Mouse (Mus musculus): ENCODE measurements at regions not wholly inside any gene's neighbourhood (a gene's known extent, or its start where the extent isn't known, plus 50 kb on each side); places are given as distances from the start of the nearest gene placed in this dataset.

DNA sequence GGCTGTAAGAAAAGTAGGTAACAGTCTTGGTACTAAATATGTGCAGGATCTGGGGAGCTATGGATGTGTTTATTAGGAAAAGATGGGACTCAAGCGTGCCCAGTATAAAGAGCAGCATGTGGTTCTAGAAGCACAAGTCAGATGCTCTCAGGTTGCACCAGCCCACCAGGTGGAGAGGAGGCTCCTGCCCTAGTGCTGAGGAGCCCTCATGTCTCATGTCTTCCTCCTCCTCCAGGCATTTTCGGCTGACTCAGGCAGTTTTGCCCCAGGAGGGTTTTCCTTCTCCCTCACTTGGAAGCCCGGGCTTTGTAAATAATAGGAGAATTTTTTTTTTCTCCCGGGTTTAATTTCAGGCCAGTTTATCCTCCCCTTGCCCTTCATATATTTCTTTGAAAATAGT, 133.8 kb downstream of the Ogfrl1 start:
- Histone ChIP-seq H3K4me2 (peak overlapping the region; percentile 36), H3K9me3 (replicated peaks) (no peaks in the 10 kb centered on the region), H3K4me1 (peaks cover 35% of the 10 kb centered on the region), H3K4me3 (replicated peaks) (no peak overlapping the region), H3K27me3 (no peaks in the 10 kb centered on the region), H3K36me3 (0 out of 2 replicates have a peak, but pooled peaks cover 7% of the 10 kb centered on the region), H3K27ac (peak overlapping the region; percentile 80), H3K9ac (no peak overlapping the region)
- ATAC-seq (replicated peaks; ENCODE audit: low FRiP score) = peak; percentile 72; the same call in 1 of the 2 replicates
- 22% methylated on average over 4 of the region's 4 CpGs for WGBS

DNA sequence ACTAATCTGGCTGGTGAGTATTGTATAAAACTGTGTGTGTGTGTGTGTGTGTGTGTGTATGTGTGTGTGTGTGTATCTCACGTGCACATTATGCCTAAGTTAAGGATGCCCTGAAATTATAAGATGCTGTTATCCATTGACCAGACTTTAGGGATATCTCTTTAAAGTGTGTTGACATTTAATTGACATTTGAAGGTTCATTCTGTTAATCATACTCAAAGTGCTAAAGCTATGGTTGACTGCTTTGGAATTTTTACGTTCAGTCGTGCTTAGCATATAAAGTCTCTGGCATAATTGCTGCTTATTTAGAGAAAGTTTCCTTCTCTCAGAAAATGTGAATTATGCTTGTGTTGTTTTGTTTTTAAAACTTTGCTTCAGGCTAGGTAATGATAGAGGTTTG, 135.9 kb downstream of the Ogfrl1 start:
- Histone ChIP-seq H3K4me1 (peaks cover 32% of the 10 kb centered on the region), H3K9me3 (replicated peaks) (no peaks in the 10 kb centered on the region), H3K4me2 (peak overlapping the region; percentile 14; the same call in 1 of the 2 replicates), H3K27ac (no peak overlapping the region), H3K27me3 (no peaks in the 10 kb centered on the region), H3K36me3 (0 out of 2 replicates have a peak, but pooled peaks cover 7% of the 10 kb centered on the region), H3K9ac (no peak overlapping the region), H3K4me3 (replicated peaks) (no peak overlapping the region)
- 40% methylated on average over 3 of the region's 3 CpGs for whole genome bisulfite sequencing
- peak; percentile 47; the same call in 1 of the 2 replicates for ATAC-seq (replicated peaks; ENCODE audit: low FRiP score)

DNA sequence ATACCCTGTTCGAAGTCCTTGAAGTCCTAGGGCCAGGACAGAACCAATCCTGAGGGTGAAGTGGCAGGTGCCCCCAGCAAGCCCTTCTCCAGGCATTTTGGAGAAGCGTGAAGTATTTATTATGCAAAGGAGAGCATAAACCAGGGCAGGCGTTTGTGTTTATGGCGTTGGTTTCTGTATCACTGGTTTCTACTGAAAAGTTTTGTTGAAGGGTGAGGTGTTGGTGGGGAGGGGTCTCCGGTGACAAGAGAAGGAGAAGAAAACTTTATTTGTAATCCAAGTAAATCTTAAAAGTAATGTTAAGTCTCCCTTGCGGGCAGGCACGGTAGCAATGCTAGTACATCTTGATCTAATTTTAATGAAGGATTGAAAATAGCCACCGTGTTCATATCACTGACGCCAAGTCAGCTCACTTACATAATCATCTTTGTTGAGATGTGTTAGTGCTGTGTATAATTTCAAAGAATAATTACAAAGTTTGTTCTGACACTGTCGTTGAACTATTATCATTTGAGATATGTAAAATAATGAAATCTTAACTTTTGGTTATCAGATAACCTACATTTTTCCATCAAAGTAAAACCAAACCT, 140.2 kb downstream of the Ogfrl1 start:
- Histone ChIP-seq H3K9me3 (replicated peaks) (no peaks in the 10 kb centered on the region), H3K27me3 (no peaks in the 10 kb centered on the region), H3K4me2 (peak overlapping the region; percentile 67), H3K4me3 (replicated peaks) (peak overlapping the region; percentile 74), H3K36me3 (0 out of 2 replicates have a peak, but pooled peaks cover 7% of the 10 kb centered on the region), H3K4me1 (peaks cover 18% of the 10 kb centered on the region; the same call in 1 of the 2 replicates), H3K9ac (peak overlapping the region; percentile 86), H3K27ac (peak overlapping the region; percentile 93)
- ATAC-seq (replicated peaks; ENCODE audit: low FRiP score) = no peak
- 26% methylated on average over 10 of the region's 10 CpGs for WGBS

DNA sequence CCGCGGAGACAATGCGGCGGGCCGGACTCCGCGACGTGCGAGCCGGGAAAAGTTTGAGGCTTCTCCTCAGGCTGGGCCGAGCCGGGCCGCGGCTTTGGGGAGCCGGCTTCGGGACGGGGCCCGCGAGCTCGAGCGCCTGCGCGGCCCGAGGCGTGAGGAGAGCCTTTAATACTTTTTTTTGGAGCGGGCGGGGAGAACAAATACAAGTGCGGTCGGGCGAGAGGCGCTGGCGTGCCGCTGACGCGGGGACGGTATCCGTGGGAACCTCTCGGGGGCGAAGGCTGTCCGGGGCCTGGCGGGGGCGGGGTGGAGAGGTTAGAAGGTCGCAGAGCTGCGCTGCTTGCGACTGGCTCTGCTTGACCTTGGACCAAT, 141.0 kb downstream of the Ogfrl1 start:
- H3K4me1 ChIP-seq = peaks cover 18% of the 10 kb centered on the region; the same call in 1 of the 2 replicates

DNA sequence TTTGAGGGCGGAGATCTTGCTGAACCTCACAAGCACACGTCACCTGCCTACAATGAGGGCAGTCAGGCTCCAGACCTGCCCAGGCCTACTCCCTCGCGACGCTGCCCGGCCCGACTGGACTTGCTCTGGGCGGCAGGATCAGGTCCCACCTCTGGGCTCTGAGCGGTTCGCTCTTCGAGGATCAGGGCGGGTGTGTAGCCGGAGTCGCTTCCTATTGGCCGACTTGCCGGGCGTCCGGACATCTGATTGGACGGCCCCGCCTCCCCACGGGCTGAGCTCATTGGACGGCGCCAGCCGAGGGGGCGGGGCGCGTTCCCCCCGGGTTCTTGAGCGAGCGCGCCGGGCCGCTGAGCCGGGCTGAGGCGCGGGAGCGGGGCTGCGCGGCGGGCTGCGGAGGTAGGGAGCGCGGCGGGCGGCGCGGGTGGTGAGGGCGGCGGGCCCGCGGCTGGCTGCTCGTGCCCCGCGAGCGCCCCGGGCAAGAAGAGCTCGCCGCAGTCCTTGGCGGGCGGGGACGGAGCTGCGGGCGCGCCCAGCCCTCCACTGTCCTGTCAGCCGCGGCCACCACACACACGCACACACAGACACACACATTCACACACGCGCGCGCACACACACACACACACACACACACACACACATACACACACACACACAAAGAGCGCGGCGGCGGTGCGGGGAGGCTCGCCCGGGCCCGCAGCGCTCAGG, 141.5 kb downstream of the Ogfrl1 start:
- ATAC-seq (replicated peaks; ENCODE audit: low FRiP score) = peak; percentile 100
- WGBS = under 1% methylated on average over 32 of the region's 80 CpGs

More for the DNA sequence above, 141.0 kb downstream of the Ogfrl1 start:
- Histone ChIP-seq H3K9me3 (replicated peaks) (no peaks in the 10 kb centered on the region), H3K27me3 (no peaks in the 10 kb centered on the region), H3K36me3 (0 out of 2 replicates have a peak, but pooled peaks cover 7% of the 10 kb centered on the region), H3K9ac (peak overlapping the region; percentile 86), H3K27ac (peak overlapping the region; percentile 93), H3K4me2 (peak overlapping the region; percentile 67), H3K4me3 (replicated peaks) (peak overlapping the region; percentile 74)
- peak; percentile 70; the same call in 1 of the 2 replicates for ATAC-seq (replicated peaks; ENCODE audit: low FRiP score)
- under 1% methylated on average over 44 of the region's 45 CpGs for WGBS

DNA sequence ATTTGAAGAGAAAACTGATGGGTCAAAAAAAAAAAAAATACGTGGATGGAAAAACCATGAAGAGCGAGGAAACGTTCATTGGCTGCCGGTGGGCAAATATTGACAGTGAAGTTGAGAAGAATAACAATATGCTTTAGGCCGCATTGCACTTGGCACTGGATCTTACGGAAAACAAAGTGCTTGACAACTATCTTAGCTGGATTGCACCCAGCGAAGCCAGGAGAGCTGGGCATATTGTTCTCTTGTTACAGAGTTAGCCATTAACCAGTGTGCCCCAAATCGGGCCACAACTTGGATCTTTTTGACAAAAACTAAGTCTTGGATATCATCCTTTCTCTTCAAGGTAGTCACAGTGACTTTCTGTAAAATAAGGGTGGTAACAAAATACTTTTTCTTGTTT, 143.3 kb downstream of the Ogfrl1 start:
- Histone ChIP-seq H3K36me3 (no peaks in the 10 kb centered on the region), H3K4me2 (no peak overlapping the region), H3K27me3 (no peaks in the 10 kb centered on the region), H3K9me3 (replicated peaks) (no peaks in the 10 kb centered on the region), H3K4me1 (peaks cover 9% of the 10 kb centered on the region; the same call in 1 of the 2 replicates), H3K27ac (no peak overlapping the region), H3K4me3 (replicated peaks) (no peak overlapping the region), H3K9ac (no peak overlapping the region)
- ATAC-seq (replicated peaks; ENCODE audit: low FRiP score) = no peak
- WGBS = 84% methylated on average over 8 of the region's 8 CpGs

More for the DNA sequence above, 141.5 kb downstream of the Ogfrl1 start:
- Histone ChIP-seq H3K9ac (peak overlapping the region; percentile 86), H3K27me3 (no peaks in the 10 kb centered on the region), H3K9me3 (replicated peaks) (no peaks in the 10 kb centered on the region), H3K27ac (peak overlapping the region; percentile 93), H3K4me2 (peak overlapping the region; percentile 67), H3K4me1 (peaks cover 18% of the 10 kb centered on the region; the same call in 1 of the 2 replicates), H3K36me3 (0 out of 2 replicates have a peak, but pooled peaks cover 7% of the 10 kb centered on the region), H3K4me3 (replicated peaks) (peak overlapping the region; percentile 74)

DNA sequence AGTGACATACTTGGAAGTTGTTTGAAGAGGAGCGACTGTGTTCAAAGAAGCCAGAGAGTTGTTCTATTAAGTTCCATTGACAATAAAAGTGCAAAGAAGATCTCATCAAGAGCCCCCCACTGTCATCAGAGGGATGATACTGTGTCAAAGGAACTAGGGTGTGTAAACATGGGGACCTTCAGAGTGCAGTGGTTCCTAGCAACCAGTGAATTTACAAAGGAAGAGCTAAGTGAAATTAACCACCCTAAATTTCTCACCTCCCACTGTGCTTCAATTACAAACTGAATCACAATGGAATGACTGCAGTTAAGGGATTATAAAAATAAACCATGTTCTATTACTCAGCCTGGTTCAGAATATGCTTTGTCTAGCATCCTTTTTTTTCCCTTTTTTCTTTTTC, 129.5 kb upstream of the 4933415F23Rik start:
- Histone ChIP-seq H3K4me3 (replicated peaks) (no peak overlapping the region), H3K27ac (no peak overlapping the region), H3K9ac (no peak overlapping the region), H3K27me3 (no peaks in the 10 kb centered on the region), H3K4me2 (no peak overlapping the region), H3K9me3 (replicated peaks) (no peaks in the 10 kb centered on the region), H3K36me3 (no peaks in the 10 kb centered on the region), H3K4me1 (no peaks in the 10 kb centered on the region)
- no peak for ATAC-seq (replicated peaks; ENCODE audit: low FRiP score)
- WGBS = 39% methylated on average over 1 of the region's 1 CpGs

DNA sequence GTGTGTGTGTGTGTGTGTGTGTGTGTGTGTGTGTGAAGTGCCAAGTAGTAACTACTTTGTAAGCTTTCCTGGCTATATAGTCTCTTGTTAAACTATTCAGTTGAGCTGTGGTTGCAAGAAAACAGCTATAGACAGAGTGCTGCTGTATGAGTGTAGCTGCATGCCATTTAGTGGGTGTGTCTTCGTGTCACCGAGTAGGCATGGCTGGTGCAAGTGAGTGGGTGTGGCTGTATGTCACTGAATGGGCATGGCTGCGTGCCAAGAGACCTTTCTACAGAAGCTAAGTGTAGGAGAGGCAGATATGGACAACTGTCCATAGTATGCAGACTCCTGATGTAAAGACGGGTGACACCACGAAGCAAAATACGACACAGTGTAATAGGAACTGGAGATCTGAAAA, 126.4 kb upstream of the 4933415F23Rik start:
- H3K36me3 ChIP-seq = no peaks in the 10 kb centered on the region
- no peaks in the 10 kb centered on the region for H3K4me1 ChIP-seq
- H3K4me2 ChIP-seq = no peak overlapping the region
- no peaks in the 10 kb centered on the region for H3K27me3 ChIP-seq
- WGBS = 82% methylated on average over 6 of the region's 6 CpGs
- ATAC-seq (replicated peaks; ENCODE audit: low FRiP score) = no peak
- no peaks in the 10 kb centered on the region for H3K9me3 ChIP-seq (replicated peaks)
- H3K27ac ChIP-seq = no peak overlapping the region
- H3K4me3 ChIP-seq (replicated peaks) = no peak overlapping the region
- no peak overlapping the region for H3K9ac ChIP-seq

DNA sequence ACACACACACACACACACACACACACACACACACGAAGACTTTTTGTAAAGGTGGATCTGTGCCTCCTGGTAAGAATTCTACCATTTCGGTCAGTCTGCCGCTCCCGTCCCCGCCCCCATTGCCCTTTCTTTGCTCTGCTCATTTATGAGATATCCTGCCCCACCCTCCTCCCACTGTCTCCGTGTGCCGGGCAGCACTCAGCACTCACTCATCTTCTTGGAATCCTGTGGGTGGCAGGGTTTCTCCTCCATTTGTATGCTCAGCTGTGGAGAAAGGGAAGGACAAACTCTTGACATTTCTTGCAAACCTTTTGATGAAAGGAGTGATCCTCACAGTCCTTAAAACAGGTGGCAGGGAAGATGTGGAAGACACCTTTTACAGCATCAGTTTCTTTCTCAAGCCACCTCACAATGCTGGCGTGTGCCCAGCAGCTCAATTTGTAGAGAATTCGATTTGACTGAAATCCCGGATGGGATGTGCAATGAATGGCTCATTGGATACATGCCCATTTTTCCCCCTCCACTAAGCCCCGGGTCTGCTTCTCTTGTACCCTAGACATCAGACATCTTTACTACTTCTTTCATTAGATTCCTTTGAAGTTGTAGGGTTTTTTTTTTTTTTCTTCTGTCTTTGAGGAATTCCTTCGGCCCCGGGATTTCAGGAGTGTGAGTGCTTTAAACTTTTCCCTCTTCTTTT, 112.6 kb upstream of the 4933415F23Rik start:
- WGBS = 71% methylated on average over 13 of the region's 13 CpGs
- no peak for ATAC-seq (replicated peaks; ENCODE audit: low FRiP score)
- H3K9ac ChIP-seq = no peak overlapping the region
- no peaks in the 10 kb centered on the region for H3K36me3 ChIP-seq
- no peaks in the 10 kb centered on the region for H3K27me3 ChIP-seq
- H3K4me3 ChIP-seq (replicated peaks) = no peak overlapping the region
- H3K27ac ChIP-seq = no peak overlapping the region
- no peaks in the 10 kb centered on the region for H3K9me3 ChIP-seq (replicated peaks)
- H3K4me2 ChIP-seq = no peak overlapping the region
- H3K4me1 ChIP-seq = no peaks in the 10 kb centered on the region

DNA sequence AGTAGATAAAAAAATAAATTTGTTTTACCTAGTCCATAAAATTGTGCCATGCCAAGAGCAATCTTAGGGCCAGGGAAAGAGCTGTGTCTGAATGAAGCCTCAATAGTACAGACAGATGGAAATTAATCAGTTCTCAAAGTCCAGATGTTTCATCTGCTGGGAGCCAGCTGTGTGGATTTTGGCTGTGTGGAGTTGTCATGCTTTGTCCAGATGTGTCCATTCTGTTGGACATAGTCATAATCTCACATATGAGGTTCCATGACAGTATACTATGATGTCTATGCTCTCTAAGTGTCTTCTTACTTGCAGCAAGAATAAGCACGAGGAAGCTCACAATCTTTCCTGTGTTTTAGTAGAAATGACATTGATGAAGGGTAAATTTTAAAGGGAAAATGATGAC, 105.8 kb upstream of the 4933415F23Rik start:
- Histone ChIP-seq H3K4me1 (no peaks in the 10 kb centered on the region), H3K9me3 (replicated peaks) (no peaks in the 10 kb centered on the region), H3K9ac (no peak overlapping the region), H3K4me2 (no peak overlapping the region), H3K27me3 (no peaks in the 10 kb centered on the region), H3K27ac (no peak overlapping the region), H3K4me3 (replicated peaks) (no peak overlapping the region), H3K36me3 (no peaks in the 10 kb centered on the region)
- no peak for ATAC-seq (replicated peaks; ENCODE audit: low FRiP score)
- WGBS = 69% methylated on average over 1 of the region's 1 CpGs

DNA sequence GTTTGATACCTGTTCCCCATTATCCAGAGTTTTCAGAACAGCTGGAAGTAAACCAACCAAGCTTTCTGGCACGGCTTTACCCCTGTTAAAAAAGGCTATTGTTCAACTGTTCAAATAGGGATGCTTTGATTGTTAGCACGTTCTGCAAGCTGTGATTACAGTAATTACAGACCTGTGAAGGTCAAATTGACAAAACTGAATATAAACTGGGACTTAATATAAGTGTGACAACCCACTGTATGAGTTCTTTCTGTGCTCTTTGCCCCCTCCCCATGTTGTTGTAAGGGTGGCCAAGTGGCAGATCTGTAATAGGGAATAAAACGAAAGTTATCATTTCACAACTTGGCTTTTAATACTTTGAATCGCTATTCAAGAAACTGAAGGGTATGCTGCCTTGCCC, 105.0 kb upstream of the 4933415F23Rik start:
- no peak overlapping the region for H3K9ac ChIP-seq
- H3K4me1 ChIP-seq = no peaks in the 10 kb centered on the region
- no peak overlapping the region for H3K4me2 ChIP-seq
- no peaks in the 10 kb centered on the region for H3K36me3 ChIP-seq
- no peak overlapping the region for H3K4me3 ChIP-seq (replicated peaks)
- H3K27ac ChIP-seq = no peak overlapping the region
- WGBS = 81% methylated on average over 4 of the region's 4 CpGs
- ATAC-seq (replicated peaks; ENCODE audit: low FRiP score) = no peak
- H3K27me3 ChIP-seq = no peaks in the 10 kb centered on the region
- H3K9me3 ChIP-seq (replicated peaks) = no peaks in the 10 kb centered on the region

All from kidney, embryonic 15.5 days (tissue).